Mouse (Mus musculus) stomach, embryonic 16.5 days (tissue): Measurements from ENCODE around the gene Aars2. TPM values are rescaled to one million over a fixed set of nuclear protein-coding genes. Genes with fewer than 3 reads are reported as not detected.

ENCODE experiments used
- ATAC-seq: fragments of 200-750 bp; cut with Nextera tagmentation; 2 replicates; pipeline ENCODE4 v1.8.0; 2017; ENCODE audit warnings: moderate number of reproducible peaks, moderate TSS enrichment; ENCODE audit not compliant: insufficient read depth, low FRiP score
- H3K27ac ChIP-seq: fragments of 300-500 bp; sonication (generic); 2 replicates; pipeline ENCODE4 v1.5.1; 2014; ENCODE audit warnings: low read length
- H3K27me3 ChIP-seq: fragments of 300-500 bp; sonication (generic); 2 replicates; pipeline ENCODE4 v1.6.1; 2014; ENCODE audit warnings: low read length, control low read depth, mixed read lengths; ENCODE audit not compliant: control insufficient read depth, insufficient read depth
- H3K36me3 ChIP-seq: fragments of 300-500 bp; sonication (generic); 2 replicates; pipeline ENCODE4 v1.6.1; 2014; ENCODE audit warnings: low read length; ENCODE audit not compliant: control insufficient read depth, insufficient read depth
- H3K4me1 ChIP-seq: fragments of 300-500 bp; sonication (generic); 2 replicates; pipeline ENCODE4 v1.6.1; 2014; ENCODE audit warnings: low read length, control low read depth, mixed read lengths; ENCODE audit not compliant: control insufficient read depth, insufficient read depth
- H3K4me2 ChIP-seq: fragments of 300-500 bp; sonication (generic); 2 replicates; pipeline ENCODE4 v1.6.1; 2014; ENCODE audit warnings: low read depth, low read length, mixed read lengths
- H3K4me3 ChIP-seq: fragments of 300-500 bp; sonication (generic); replicated peaks from 2 replicates; pipeline ENCODE4 v1.5.1; 2014; ENCODE audit warnings: mild to moderate bottlenecking, low read length
- H3K9ac ChIP-seq: fragments of 300-500 bp; sonication (generic); 2 replicates; pipeline ENCODE4 v1.6.1; 2014; ENCODE audit warnings: low read length
- H3K9me3 ChIP-seq: fragments of 300-500 bp; sonication (generic); replicated peaks from 2 replicates; pipeline ENCODE4 v1.6.1; 2016; ENCODE audit warnings: low read length, control low read depth; ENCODE audit not compliant: control insufficient read depth
- WGBS: fragments of 180-500 bp; shearing (Covaris S2); extraction: QIAGEN DNeasy Blood & Tissue Kit; methylation state at CpG from one replicate; pipeline ENCODE4 v1.1.7; 2014; 5-methylcytosine and 5-hydroxymethylcytosine counted together
- polyA plus RNA-seq: library from polyadenylated mRNA; unstranded; fragments of >200 nt; fragmentation: Nextera tagmentation; extraction: Ambion mirVana; gene quantifications from 2 replicates; pipeline ENCODE4 v1.2.1, GENCODE M21; 2015

The Aars2 gene
- polyA plus RNA-seq, 1 experiment from 2014 or later, result 17.0 TPM

DNA sequence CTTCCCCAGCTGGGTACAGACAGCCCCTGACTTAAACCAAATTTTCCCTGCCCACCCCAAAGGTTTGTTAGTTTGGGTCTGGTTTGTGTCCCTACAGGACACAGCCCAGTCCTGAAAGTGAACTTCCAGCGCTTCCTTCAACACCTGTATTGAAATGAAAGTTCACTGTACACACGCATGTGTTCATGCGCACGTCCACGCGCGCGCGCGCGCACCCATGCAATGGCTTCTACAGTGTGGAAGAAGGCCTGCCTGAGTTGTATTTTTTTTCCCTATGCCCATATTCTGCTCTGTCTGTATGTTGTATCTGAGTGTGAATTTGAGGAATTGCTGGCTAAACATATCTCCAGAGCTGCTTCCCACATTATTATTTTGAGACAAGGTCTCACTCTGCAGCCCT is 58.5 kb downstream of the Aars2 start:
- no peak for ATAC-seq
- peak overlapping the region; percentile 98 for H3K9ac ChIP-seq
- 89% methylated on average over 11 of the region's 11 CpGs for WGBS
- H3K4me2 ChIP-seq, result peak overlapping the region; percentile 98
- H3K36me3 ChIP-seq, result peaks cover 30% of the 10 kb centered on the region
- peak overlapping the region; percentile 84; the same call in 1 of the 2 replicates for H3K27ac ChIP-seq
- H3K4me1 ChIP-seq, result peaks cover 20% of the 10 kb centered on the region
- H3K27me3 ChIP-seq, result no peaks in the 10 kb centered on the region
- H3K9me3 ChIP-seq, result no peaks in the 10 kb centered on the region
- H3K4me3 ChIP-seq, result peak overlapping the region; percentile 96

- peaks cover 21% of the 10 kb centered on the region for H3K4me1 ChIP-seq
- H3K4me3 ChIP-seq, result no peak overlapping the region
- ATAC-seq, result no peak
- H3K36me3 ChIP-seq, result peaks cover 38% of the 10 kb centered on the region
- H3K9ac ChIP-seq, result no peak overlapping the region
- H3K27me3 ChIP-seq, result no peaks in the 10 kb centered on the region
- no peak overlapping the region for H3K27ac ChIP-seq
- H3K4me2 ChIP-seq, result no peak overlapping the region
- no peaks in the 10 kb centered on the region for H3K9me3 ChIP-seq
- WGBS, result 81% methylated on average over 1 of the region's 1 CpGs
Measured at GRCm38 (mm10) chr17:45566031-45566359, 59.4 kb downstream of the Aars2 start.

- H3K4me3 ChIP-seq, result no peak overlapping the region
- peak overlapping the region; percentile 4; the same call in 1 of the 2 replicates for H3K27ac ChIP-seq
- WGBS, result 58% methylated on average over 18 of the region's 18 CpGs
- ATAC-seq, result no peak
- no peak overlapping the region for H3K9ac ChIP-seq
- H3K27me3 ChIP-seq, result no peaks in the 10 kb centered on the region
- H3K4me2 ChIP-seq, result no peak overlapping the region
- H3K9me3 ChIP-seq, result no peaks in the 10 kb centered on the region
- H3K36me3 ChIP-seq, result peaks cover 44% of the 10 kb centered on the region
- peaks cover 23% of the 10 kb centered on the region for H3K4me1 ChIP-seq
Measured at GRCm38 (mm10) chr17:45566360-45567161, 59.9 kb downstream of the Aars2 start.

DNA sequence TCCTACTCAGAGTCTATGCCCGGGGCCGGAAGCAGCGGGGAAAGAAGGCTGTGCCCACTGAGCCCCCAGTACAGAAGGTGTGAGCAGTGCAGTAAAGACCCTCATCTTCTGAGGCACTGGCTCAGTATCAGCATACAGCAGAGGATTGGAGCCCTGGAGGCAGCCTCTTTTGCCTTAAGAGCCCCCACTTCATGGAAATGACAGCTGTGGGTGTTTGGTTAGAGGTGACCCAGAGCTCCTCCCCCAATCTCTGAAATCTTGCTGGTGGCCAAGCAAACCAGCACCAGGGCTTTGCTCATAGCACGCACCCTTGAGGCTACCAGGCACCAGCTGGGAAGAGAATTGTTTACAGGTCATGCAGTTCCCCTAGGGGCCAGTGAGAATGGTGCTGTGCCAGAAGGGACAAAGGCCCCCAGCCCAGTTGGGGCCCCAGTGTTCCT is 60.5 kb downstream of the Aars2 start:
- H3K27me3 ChIP-seq, result no peaks in the 10 kb centered on the region
- no peak overlapping the region for H3K4me3 ChIP-seq
- no peak overlapping the region for H3K9ac ChIP-seq
- H3K36me3 ChIP-seq, result peaks cover 48% of the 10 kb centered on the region
- no peak overlapping the region for H3K4me2 ChIP-seq
- peaks cover 27% of the 10 kb centered on the region for H3K4me1 ChIP-seq
- WGBS, result 31% methylated on average over 4 of the region's 4 CpGs
- H3K27ac ChIP-seq, result no peak overlapping the region
- H3K9me3 ChIP-seq, result no peaks in the 10 kb centered on the region
- ATAC-seq, result no peak

- Histone ChIP-seq H3K36me3 (peaks cover 48% of the 10 kb centered on the region), H3K9me3 (no peaks in the 10 kb centered on the region), H3K4me1 (peaks cover 27% of the 10 kb centered on the region), H3K4me2 (no peak overlapping the region), H3K27ac (no peak overlapping the region), H3K27me3 (no peaks in the 10 kb centered on the region), H3K4me3 (no peak overlapping the region), H3K9ac (no peak overlapping the region)
- WGBS, result 87% methylated on average over 12 of the region's 12 CpGs
- no peak for ATAC-seq
Measured at GRCm38 (mm10) chr17:45568990-45569389, 62.3 kb downstream of the Aars2 start.

- ATAC-seq, result no peak
- Histone ChIP-seq H3K27me3 (no peaks in the 10 kb centered on the region), H3K9ac (no peak overlapping the region), H3K36me3 (peaks cover 48% of the 10 kb centered on the region), H3K27ac (no peak overlapping the region), H3K9me3 (no peaks in the 10 kb centered on the region), H3K4me3 (no peak overlapping the region), H3K4me2 (no peak overlapping the region), H3K4me1 (peaks cover 30% of the 10 kb centered on the region)
- WGBS, result 76% methylated on average over 4 of the region's 4 CpGs
Measured at GRCm38 (mm10) chr17:45569999-45570398, 63.4 kb downstream of the Aars2 start.

Other genes with a start within 250 kb of the Aars2 start
- gene Cdc5l, start 73.1 kb upstream of the Aars2 start, polyA plus RNA-seq, result 51.0 and 54.2 TPM in 2 replicates
- 0.08 and 0.41 TPM in 2 replicates for gene Spats1, start 31.4 kb upstream of the Aars2 start, polyA plus RNA-seq
- gene Tcte1, start 16.6 kb downstream of the Aars2 start, polyA plus RNA-seq, result 0.25 and 0.28 TPM in 2 replicates
- 2.1 and 2.2 TPM in 2 replicates for gene Tmem151b, start 42.8 kb downstream of the Aars2 start, polyA plus RNA-seq
- gene Nfkbie, start 48.9 kb downstream of the Aars2 start, polyA plus RNA-seq, result 4.2 and 4.4 TPM in 2 replicates
- gene Slc35b2, start 57.0 kb downstream of the Aars2 start, polyA plus RNA-seq, result 115 and 117 TPM in 2 replicates
- gene Hsp90ab1, start 66.4 kb downstream of the Aars2 start, polyA plus RNA-seq, result 1,400 and 1,468 TPM in 2 replicates
- gene Slc29a1, start 92.8 kb downstream of the Aars2 start, polyA plus RNA-seq, result 85.3 and 90.0 TPM in 2 replicates
- gene Mymx, start 95.3 kb downstream of the Aars2 start, polyA plus RNA-seq, result 0.67 and 3.5 TPM in 2 replicates
- 0.36 and 0.45 TPM in 2 replicates for gene Capn11, start 152.5 kb downstream of the Aars2 start, polyA plus RNA-seq
- gene Mrpl14, start 179.5 kb downstream of the Aars2 start, polyA plus RNA-seq, result 142 and 152 TPM in 2 replicates
- 33.6 and 34.4 TPM in 2 replicates for gene Tmem63b, start 180.1 kb downstream of the Aars2 start, polyA plus RNA-seq
- not detected in 2 replicates for gene 1600014C23Rik, start 227.0 kb downstream of the Aars2 start, polyA plus RNA-seq